28 mouse cellular contexts compared by ENCODE assay signal in the genomic region with DNA sequence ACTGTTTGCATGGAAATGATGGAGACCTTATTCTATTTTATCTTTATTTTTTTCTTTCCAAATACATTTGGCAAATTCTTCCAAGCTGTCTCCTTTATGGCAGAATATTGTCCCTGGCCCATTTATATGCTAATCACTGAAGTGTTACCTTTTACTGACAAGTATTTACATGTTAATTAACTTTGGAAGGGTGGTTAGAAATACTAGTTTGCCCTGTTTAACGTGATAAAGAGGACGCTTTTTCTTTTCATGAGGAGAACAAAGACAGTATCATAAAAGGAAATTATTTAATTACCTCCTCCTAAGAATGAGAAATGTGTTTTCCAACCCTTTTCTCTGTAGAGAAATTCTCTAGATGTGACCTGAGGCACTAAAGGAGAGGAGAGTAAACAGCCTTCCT.
DNase-seq lines count a peak whose midpoint lies in the region; ATAC-seq and TF ChIP-seq lines count a peak whose summit lies in the region.
"Had no signal": no experiment of that assay in that cellular context is flagged by ENCODE, and none has a peak within 500 bp of the region (broad histone marks: within the 10 kb centered on the region; RNA-seq: fewer than 3 reads in every experiment).

No protein-coding gene starts in this region.

- no peak for TF ChIP-seq POLR2A in brain, embryonic 14.5 days (IDR thresholded peaks at IDR 0.05; ENCODE audit: borderline replicate concordance, extremely low read depth, insufficient read depth, insufficient read length, poor library complexity, severe bottlenecking)

- H3K4me3 ChIP-seq in forebrain, embryonic 16.5 days (replicated peaks; ENCODE audit: low read length): no peak overlapping the region
- H3K4me3 ChIP-seq in forebrain, embryonic 10.5 days: no peak overlapping the region
- no peak overlapping the region for H3K4me3 ChIP-seq in neural tube, embryonic 13.5 days
- H3K4me3 ChIP-seq: heart, adult 2 months; heart, embryonic 10.5 days; heart, embryonic 13.5 days; hindbrain, embryonic 12.5 days had no signal

- no peak for DNase-seq in forebrain, embryonic 10.5 days (ENCODE audit: extremely low spot score, low spot score)
- no peak for DNase-seq in neural tube, embryonic 10.5 days (ENCODE audit: extremely low spot score, low spot score)
- peak; percentile 69 for DNase-seq in R1 (ENCODE audit: low read depth, low spot score)
- DNase-seq in brain, embryonic 14.5 days (ENCODE audit: low read depth): peak; percentile 52
- DNase-seq in T-cell, adult 2 months (ENCODE audit: low spot score): no peak
- no peak for DNase-seq in cerebellum, postnatal 36 days
- DNase-seq: adrenal gland, adult 2 months; adrenal gland, postnatal 14 days; cerebellum, adult 11-12 months; cerebellum, adult 8-10 months; cerebellum, postnatal 10 days; gastrocnemius, postnatal 10 days; gastrocnemius, postnatal 36 days; heart, adult 2 months; heart, postnatal 14 days; kidney, adult 18-20 months; kidney, adult 9 months had no signal

- no peak overlapping the region for H3K27ac ChIP-seq in forebrain, embryonic 16.5 days (ENCODE audit: low read length)
- H3K27ac ChIP-seq in forebrain, embryonic 10.5 days: no peak overlapping the region
- peak overlapping the region; percentile 39 for H3K27ac ChIP-seq in neural tube, embryonic 13.5 days (replicated peaks)
- H3K27ac ChIP-seq: heart, adult 2 months; heart, embryonic 10.5 days; heart, embryonic 13.5 days; hindbrain, embryonic 12.5 days; hindbrain, postnatal 0 days had no signal

- TF ChIP-seq CTCF in brain, embryonic 14.5 days (IDR thresholded peaks at IDR 0.05; ENCODE audit: borderline replicate concordance, extremely low read depth, insufficient read depth, insufficient read length): no peak

- no peak overlapping the region for H3K4me2 ChIP-seq in forebrain, embryonic 16.5 days (ENCODE audit: low read length)
- no peak overlapping the region for H3K4me2 ChIP-seq in neural tube, embryonic 13.5 days
- H3K4me2 ChIP-seq: heart, embryonic 13.5 days; hindbrain, embryonic 12.5 days had no signal

- no peak overlapping the region for H3K9ac ChIP-seq in forebrain, embryonic 16.5 days (replicated peaks; ENCODE audit: low read depth, low read length)
- no peak overlapping the region for H3K9ac ChIP-seq in neural tube, embryonic 13.5 days
- H3K9ac ChIP-seq: heart, embryonic 13.5 days; hindbrain, embryonic 12.5 days had no signal

- H3K27me3 ChIP-seq in forebrain, embryonic 16.5 days (replicated peaks; ENCODE audit: control insufficient read depth, insufficient read depth, low read length): no peaks in the 10 kb centered on the region
- 0 out of 2 replicates have a peak, but pooled peaks cover 8% of the 10 kb centered on the region for H3K27me3 ChIP-seq in forebrain, embryonic 10.5 days (ENCODE audit: poor library complexity, severe bottlenecking)
- no peaks in the 10 kb centered on the region for H3K27me3 ChIP-seq in neural tube, embryonic 13.5 days
- H3K27me3 ChIP-seq: heart, embryonic 13.5 days; hindbrain, embryonic 12.5 days; Patski had no signal

- 0 out of 2 replicates have a peak, but pooled peaks have one; percentile 63 for ATAC-seq in forebrain, embryonic 16.5 days
- no peak for ATAC-seq in neural tube, embryonic 13.5 days (ENCODE audit: low read depth)
- ATAC-seq: CD4-positive, CD25-positive, alpha-beta regulatory T cell, adult 4 months; hindbrain, postnatal 0 days; inflammation-experienced regulatory T-cells, adult 6 months; intestine, embryonic 16.5 days; Patski had no signal

- 3% methylated on average over 2 of the region's 2 CpGs for WGBS in forebrain, embryonic 16.5 days
- WGBS in forebrain, embryonic 10.5 days: 22% methylated on average over 2 of the region's 2 CpGs
- WGBS in neural tube, embryonic 13.5 days: 7% methylated on average over 2 of the region's 2 CpGs

- H3K9me3 ChIP-seq in forebrain, embryonic 16.5 days (ENCODE audit: control insufficient read depth, low read length): no peaks in the 10 kb centered on the region
- H3K9me3 ChIP-seq in forebrain, embryonic 10.5 days: no peaks in the 10 kb centered on the region
- no peaks in the 10 kb centered on the region for H3K9me3 ChIP-seq in neural tube, embryonic 13.5 days
- H3K9me3 ChIP-seq: G1E; heart, embryonic 10.5 days; heart, embryonic 13.5 days; hindbrain, embryonic 12.5 days had no signal

- no peaks in the 10 kb centered on the region for H3K36me3 ChIP-seq in forebrain, embryonic 16.5 days (ENCODE audit: control insufficient read depth, insufficient read depth)
- no peaks in the 10 kb centered on the region for H3K36me3 ChIP-seq in forebrain, embryonic 10.5 days (replicated peaks)
- no peaks in the 10 kb centered on the region for H3K36me3 ChIP-seq in neural tube, embryonic 13.5 days
- H3K36me3 ChIP-seq: G1E; heart, embryonic 10.5 days; heart, embryonic 13.5 days; hindbrain, embryonic 12.5 days had no signal

- 0 out of 2 replicates have a peak, but pooled peaks cover 2% of the 10 kb centered on the region for H3K4me1 ChIP-seq in forebrain, embryonic 16.5 days (replicated peaks; ENCODE audit: control insufficient read depth, insufficient read depth, low read length)
- peaks cover 17% of the 10 kb centered on the region for H3K4me1 ChIP-seq in forebrain, embryonic 10.5 days
- peaks cover 5% of the 10 kb centered on the region for H3K4me1 ChIP-seq in neural tube, embryonic 13.5 days (replicated peaks)
- H3K4me1 ChIP-seq: heart, embryonic 10.5 days; heart, embryonic 13.5 days had no signal

Comparison
In these comparisons a context has a peak if more than half of its experiments do, and no peak if none do; other contexts are left out.
1. DNase-seq: peak in R1 (single experiment) and brain, embryonic 14.5 days (single experiment); none in forebrain, embryonic 10.5 days (single experiment), neural tube, embryonic 10.5 days (single experiment), T-cell, adult 2 months (single experiment) and cerebellum, postnatal 36 days (0 of 2).